9 mouse cellular contexts compared by ENCODE assay signal in the genomic region with DNA sequence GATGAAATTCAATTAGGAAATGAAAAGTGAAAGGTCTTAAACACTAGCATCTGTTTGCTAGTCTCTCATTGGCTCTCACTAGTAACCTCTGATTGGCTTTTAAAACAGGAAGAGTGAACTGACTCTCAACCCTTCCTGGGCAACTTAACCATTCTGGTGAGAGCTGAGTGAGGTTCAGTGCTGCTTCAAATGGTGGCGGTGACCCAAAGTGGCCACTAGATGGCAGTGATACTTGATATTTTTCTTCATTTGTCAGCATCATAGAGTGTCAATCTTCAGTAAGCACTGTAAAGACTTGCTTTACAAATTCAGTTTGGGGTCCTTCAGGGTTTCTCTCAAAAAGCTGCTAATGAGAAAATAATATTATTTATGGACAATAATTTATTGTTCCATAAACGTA.
A peak's percentile ranks its signal among the peaks of the same experiment; 100 is the strongest.
DNase-seq lines count a peak whose midpoint lies in the region; ATAC-seq and TF ChIP-seq lines count a peak whose summit lies in the region.
"Had no signal": no experiment of that assay in that cellular context is flagged by ENCODE, and none has a peak within 500 bp of the region (broad histone marks: within the 10 kb centered on the region; RNA-seq: fewer than 3 reads in every experiment).

No protein-coding gene starts in this region.

- H3K4me2 ChIP-seq in lung, embryonic 14.5 days: no peak overlapping the region

- no peak overlapping the region for H3K9ac ChIP-seq in lung, embryonic 14.5 days

- peak; percentile 61 for TF ChIP-seq CTCF in lung, embryonic 14.5 days (IDR thresholded peaks at IDR 0.05; ENCODE audit: low read depth)
- 0 out of 2 replicates have a peak, but pooled peaks have one; percentile 10 for TF ChIP-seq CTCF in cortical plate, adult 2 months (IDR thresholded peaks at IDR 0.05; ENCODE audit: extremely low read depth, insufficient read depth, low read length)

- 16% methylated on average over 2 of the region's 2 CpGs for WGBS in lung, embryonic 14.5 days

- H3K4me3 ChIP-seq in lung, embryonic 14.5 days (ENCODE audit: low read depth, low read length): no peak overlapping the region
- H3K4me3 ChIP-seq in cortical plate, adult 2 months (ENCODE audit: insufficient read depth, low read length): no peak overlapping the region

- peak; percentile 3 for DNase-seq in cerebellum, postnatal 10 days
- no peak for DNase-seq in cerebellum, adult 9-11 months
- peak; percentile 70 for DNase-seq in lung, embryonic 14.5 days
- no peak for DNase-seq in lung, postnatal 14 days
- DNase-seq in right cerebral cortex, postnatal 4 days: no peak
- DNase-seq in heart, postnatal 36 days: no peak

- no peaks in the 10 kb centered on the region for H3K27me3 ChIP-seq in lung, embryonic 14.5 days (ENCODE audit: insufficient read depth, low read length)

- TF ChIP-seq POLR2A in cortical plate, adult 2 months (IDR thresholded peaks at IDR 0.05; ENCODE audit: extremely low read depth, insufficient read depth, low read length): no peak

- H3K4me1 ChIP-seq in lung, embryonic 14.5 days (ENCODE audit: insufficient read depth): no peaks in the 10 kb centered on the region
- no peaks in the 10 kb centered on the region for H3K4me1 ChIP-seq in cortical plate, adult 2 months (ENCODE audit: control insufficient read depth, insufficient read depth, low read length)

- H3K27ac ChIP-seq in lung, embryonic 14.5 days (ENCODE audit: low read depth): no peak overlapping the region
- H3K27ac ChIP-seq in cortical plate, adult 2 months (ENCODE audit: insufficient read depth, low read length): no peak overlapping the region

- intact Hi-C loops in heart, postnatal 36 days (cut with DNase I): no loop called here

- H3K9me3 ChIP-seq in lung, embryonic 14.5 days (ENCODE audit: low read depth, low read length): no peaks in the 10 kb centered on the region
- H3K9me3 ChIP-seq: G1E had no signal

- no peak for ATAC-seq in lung, embryonic 14.5 days (ENCODE audit: insufficient read depth)
- ATAC-seq in megakaryocyte progenitor cell, adult 5-6 weeks (replicated peaks; ENCODE audit: poor library complexity): peak; percentile 79

- no peaks in the 10 kb centered on the region for H3K36me3 ChIP-seq in lung, embryonic 14.5 days (ENCODE audit: insufficient read depth)
- H3K36me3 ChIP-seq: G1E had no signal

Comparison
In these comparisons a context has a peak if more than half of its experiments do, and no peak if none do; other contexts are left out.
1. DNase-seq: peak in cerebellum, postnatal 10 days (2 of 2) and lung, embryonic 14.5 days (single experiment); none in cerebellum, adult 9-11 months (single experiment), lung, postnatal 14 days (single experiment), right cerebral cortex, postnatal 4 days (single experiment) and heart, postnatal 36 days (0 of 2).